Mouse (Mus musculus): ENCODE measurements around the gene Ankrd16. TPM values are rescaled to one million over a fixed set of nuclear protein-coding genes. Genes with fewer than 3 reads are reported as not detected.

Gene Ankrd16
- polyA plus RNA-seq, 1 experiment = 43.0 TPM

DNA sequence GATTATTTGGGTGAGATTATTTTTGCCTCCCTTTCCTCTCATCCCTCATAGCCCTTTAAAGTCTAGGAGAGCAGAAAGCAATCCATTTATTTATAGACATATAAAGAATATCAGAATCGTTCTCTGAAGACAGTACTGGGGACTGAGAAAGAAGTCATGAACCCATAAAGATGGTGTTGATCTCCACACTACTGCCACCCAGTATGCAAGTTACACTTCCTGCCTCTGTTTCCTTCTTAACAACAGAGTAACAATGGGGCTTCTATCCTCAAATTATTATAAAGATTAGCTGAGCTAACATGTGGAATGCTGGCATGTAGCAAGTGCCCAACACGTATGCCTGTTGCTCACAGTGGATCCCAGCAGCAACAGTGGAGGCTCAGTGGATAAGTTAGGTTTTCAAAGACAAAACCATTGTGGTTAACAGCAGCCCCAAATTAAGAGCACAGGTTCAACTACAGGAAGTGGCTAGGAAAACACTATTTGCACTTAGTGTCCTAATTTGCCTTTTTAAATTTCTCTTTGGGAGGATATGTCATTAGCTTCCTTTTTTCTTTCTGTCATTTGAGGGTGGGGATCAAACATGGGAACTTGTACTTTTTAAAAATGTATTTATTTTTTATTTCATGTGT is 23.7 kb downstream of the Ankrd16 start:
- Histone ChIP-seq H3K27ac (ENCODE audit: insufficient read depth, low read depth, low read length) (no peak overlapping the region), H3K4me3 (ENCODE audit: insufficient read depth, low read length) (no peak overlapping the region), H3K4me1 (ENCODE audit: control insufficient read depth, insufficient read depth, low read length) (peaks cover 4% of the 10 kb centered on the region)
- TF ChIP-seq POLR2A (IDR thresholded peaks at IDR 0.05; ENCODE audit: borderline replicate concordance, low read depth, low read length) = no peak
- no peak for TF ChIP-seq CTCF (IDR thresholded peaks at IDR 0.05; ENCODE audit: low read depth, low read length)

Other genes starting within 250 kb of the Ankrd16 start
- gene Pfkfb3, start 223.8 kb upstream of the Ankrd16 start, polyA plus RNA-seq (2012; ENCODE audit: insufficient read depth, insufficient read length, missing spikeins) = 39.6 and 41.8 TPM in 2 replicates
- gene Rbm17, start 173.7 kb upstream of the Ankrd16 start, polyA plus RNA-seq (2012; ENCODE audit: insufficient read depth, insufficient read length, missing spikeins) = 88.8 and 93.0 TPM in 2 replicates
- gene Gm17490, start 151.6 kb upstream of the Ankrd16 start, polyA plus RNA-seq (2012; ENCODE audit: insufficient read depth, insufficient read length, missing spikeins) = not detected in 2 replicates
- not detected in 2 replicates for gene Il2ra, start 135.1 kb upstream of the Ankrd16 start, polyA plus RNA-seq (2012; ENCODE audit: insufficient read depth, insufficient read length, missing spikeins)
- 9.1 and 10.7 TPM in 2 replicates for gene Il15ra, start 72.6 kb upstream of the Ankrd16 start, polyA plus RNA-seq (2012; ENCODE audit: insufficient read depth, insufficient read length, missing spikeins)
- 86.6 and 96.2 TPM in 2 replicates for gene Fbh1, start 294 bp upstream of the Ankrd16 start, polyA plus RNA-seq (2012; ENCODE audit: insufficient read depth, insufficient read length, missing spikeins)

Data from bone marrow macrophage, adult 2 months (primary cell).